Mouse (Mus musculus) limb, embryonic 13.5 days (tissue): ENCODE data around the gene Tgds. TPM values are rescaled to one million over a fixed set of nuclear protein-coding genes. Genes with fewer than 3 reads are reported as not detected.
A peak's percentile ranks its signal among the peaks of the same experiment; 100 is the strongest.
"Not testable (repeated sequence)": the region's sequence is repeated elsewhere in the genome, so short reads cannot be mapped to it uniquely, and the experiment has no call there.

Experiments used
- ATAC-seq: fragments of 200-750 bp; cut with Nextera tagmentation; 2 replicates; pipeline ENCODE4 v1.8.0; 2017; ENCODE audit warnings: low read depth, moderate number of reproducible peaks, moderate TSS enrichment; ENCODE audit not compliant: low FRiP score
- H3K27ac ChIP-seq: fragments of 300-500 bp; sonication (generic); 2 replicates; pipeline ENCODE4 v1.5.1; 2015; ENCODE audit warnings: inconsistent platforms, mild to moderate bottlenecking, moderate library complexity
- H3K27me3 ChIP-seq: fragments of 300-500 bp; sonication (generic); 2 replicates; pipeline ENCODE4 v1.6.1; 2015; ENCODE audit warnings: mild to moderate bottlenecking, inconsistent platforms
- H3K36me3 ChIP-seq: fragments of 300-500 bp; sonication (generic); 2 replicates; pipeline ENCODE4 v1.6.1; 2015; ENCODE audit warnings: inconsistent platforms, mild to moderate bottlenecking, moderate library complexity
- H3K4me1 ChIP-seq: fragments of 300-500 bp; sonication (generic); 2 replicates; pipeline ENCODE4 v1.6.1; 2015; ENCODE audit warnings: inconsistent platforms
- H3K4me2 ChIP-seq: fragments of 300-500 bp; sonication (generic); replicated peaks from 2 replicates; pipeline ENCODE4 v1.6.1; 2015; ENCODE audit warnings: inconsistent platforms, mild to moderate bottlenecking, moderate library complexity
- H3K4me3 ChIP-seq: fragments of 300-500 bp; sonication (generic); 2 replicates; pipeline ENCODE4 v1.5.1; 2015; ENCODE audit warnings: moderate library complexity, mild to moderate bottlenecking, inconsistent platforms
- H3K9ac ChIP-seq: fragments of 300-500 bp; sonication (generic); 2 replicates; pipeline ENCODE4 v1.6.1; 2015; ENCODE audit warnings: mild to moderate bottlenecking, inconsistent platforms
- H3K9me3 ChIP-seq: fragments of 300-500 bp; sonication (generic); 2 replicates; pipeline ENCODE4 v1.6.1; 2016; ENCODE audit warnings: inconsistent platforms
- WGBS: fragments of 180-500 bp; shearing (Covaris S2); methylation state at CpG from one replicate; pipeline ENCODE4 v1.1.7; 2015; 5-methylcytosine and 5-hydroxymethylcytosine counted together
- polyA plus RNA-seq: library from polyadenylated mRNA; unstranded; fragments of >200 nt; fragmentation: Nextera tagmentation; extraction: Ambion mirVana; gene quantifications from 2 replicates; pipeline ENCODE4 v1.2.1, GENCODE M21; 2015

Tgds gene
- polyA plus RNA-seq, 1 experiment from 2014 or later: 38.8 TPM

DNA sequence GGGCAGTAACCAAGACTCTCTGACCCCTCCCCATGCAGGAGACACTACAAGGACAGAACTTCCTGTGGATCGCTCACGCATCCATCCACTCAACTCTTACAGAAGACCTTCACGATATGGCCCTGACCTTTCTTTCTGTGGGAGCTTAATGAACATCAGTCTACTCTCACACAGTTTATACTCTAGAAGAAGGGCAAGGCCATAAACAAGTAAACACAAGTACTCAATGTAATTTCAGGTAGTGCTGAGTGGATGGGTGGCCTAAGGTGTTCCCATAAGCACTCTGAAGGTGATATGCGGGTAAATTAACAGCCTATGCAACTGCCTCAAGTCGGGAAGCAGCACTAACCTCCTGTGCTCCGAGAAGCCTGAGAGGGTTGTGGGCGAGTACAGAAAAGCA is 1.1 kb downstream of the Tgds start:
- peaks cover 21% of the 10 kb centered on the region for H3K4me1 ChIP-seq
- H3K4me3 ChIP-seq: peak overlapping the region; percentile 83
- no peak overlapping the region for H3K27ac ChIP-seq
- 78% methylated on average over 7 of the region's 7 CpGs for WGBS
- 0 out of 2 replicates have a peak, but pooled peaks cover 4% of the 10 kb centered on the region for H3K27me3 ChIP-seq
- H3K4me2 ChIP-seq: peak overlapping the region; percentile 87
- H3K9ac ChIP-seq: peak overlapping the region; percentile 85
- ATAC-seq: no peak
- no peaks in the 10 kb centered on the region for H3K9me3 ChIP-seq
- H3K36me3 ChIP-seq: peaks cover 31% of the 10 kb centered on the region

DNA sequence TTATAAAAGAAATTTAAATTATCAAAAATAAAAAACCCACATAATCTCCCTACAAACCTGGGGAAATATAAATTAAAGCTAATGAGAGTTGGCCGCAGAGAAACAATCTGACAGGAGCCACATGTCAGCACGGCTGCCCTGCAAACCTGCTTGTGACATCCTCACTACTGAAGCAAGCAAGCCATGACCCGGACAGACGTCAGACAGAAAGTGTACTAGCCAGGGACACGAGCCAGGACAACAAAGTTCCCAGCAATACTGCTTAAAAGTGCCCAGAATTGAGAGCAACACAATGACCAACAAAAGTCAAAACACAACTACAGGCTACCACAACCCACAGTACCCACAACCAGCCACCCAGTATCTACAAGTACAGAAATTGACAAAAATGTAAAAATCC is 6.3 kb downstream of the Tgds start:
- peaks cover 76% of the 10 kb centered on the region for H3K36me3 ChIP-seq
- no peaks in the 10 kb centered on the region for H3K9me3 ChIP-seq
- no peaks in the 10 kb centered on the region for H3K27me3 ChIP-seq
- H3K27ac ChIP-seq: no peak overlapping the region
- H3K4me3 ChIP-seq: no peak overlapping the region
- peaks cover 5% of the 10 kb centered on the region for H3K4me1 ChIP-seq
- H3K4me2 ChIP-seq: no peak overlapping the region
- H3K9ac ChIP-seq: no peak overlapping the region
- ATAC-seq: no peak
- WGBS: 92% methylated on average over 5 of the region's 5 CpGs

DNA sequence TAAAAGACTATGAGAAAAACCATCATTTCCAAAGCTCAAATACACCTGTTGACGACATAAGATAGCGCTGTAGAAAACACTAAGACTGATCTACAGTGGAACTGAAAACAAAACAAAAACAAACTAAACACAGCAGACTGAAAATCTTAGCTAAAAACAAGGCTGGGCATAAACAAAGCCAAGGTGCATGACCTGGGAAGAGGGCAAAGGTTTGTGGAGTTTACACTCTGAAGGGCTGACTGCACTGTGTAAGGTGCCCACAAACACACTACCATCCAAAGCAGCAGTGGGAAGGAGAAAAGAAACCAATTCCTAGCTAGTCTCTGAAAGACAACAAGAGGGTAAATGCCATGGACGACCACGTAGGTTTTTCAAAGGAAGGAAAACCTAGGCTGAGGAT is 7.8 kb downstream of the Tgds start:
- no peak for ATAC-seq
- Histone ChIP-seq H3K4me1 (no peaks in the 10 kb centered on the region), H3K9ac (no peak overlapping the region), H3K9me3 (no peaks in the 10 kb centered on the region), H3K27ac (no peak overlapping the region), H3K27me3 (no peaks in the 10 kb centered on the region), H3K4me3 (no peak overlapping the region), H3K4me2 (no peak overlapping the region), H3K36me3 (peaks cover 91% of the 10 kb centered on the region)
- WGBS: 90% methylated on average over 4 of the region's 4 CpGs

DNA sequence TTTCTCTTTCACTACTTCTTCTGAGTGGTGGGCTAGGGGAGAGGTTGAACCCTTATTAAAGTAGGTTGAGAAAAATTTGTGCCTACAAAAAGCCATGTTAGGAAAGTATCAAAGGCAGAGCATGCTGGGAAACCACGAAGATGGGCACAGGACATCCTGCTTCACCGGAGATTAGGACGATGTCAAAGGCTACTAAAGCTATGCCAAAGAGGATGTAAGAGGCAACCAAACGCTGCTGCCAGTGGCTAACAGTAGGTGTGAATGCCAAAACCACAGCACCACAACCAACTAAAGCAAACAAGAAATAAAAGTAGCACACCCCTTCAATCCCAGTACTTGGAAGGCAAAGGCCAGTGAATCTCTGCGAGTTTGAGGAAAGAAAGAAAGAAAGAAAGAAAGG is 8.4 kb downstream of the Tgds start:
- H3K4me1 ChIP-seq: no peaks in the 10 kb centered on the region
- no peaks in the 10 kb centered on the region for H3K27me3 ChIP-seq
- no peak overlapping the region for H3K4me2 ChIP-seq
- H3K27ac ChIP-seq: no peak overlapping the region
- no peak overlapping the region for H3K9ac ChIP-seq
- no peak for ATAC-seq
- H3K4me3 ChIP-seq: no peak overlapping the region
- H3K9me3 ChIP-seq: no peaks in the 10 kb centered on the region
- 89% methylated on average over 5 of the region's 5 CpGs for whole genome bisulfite sequencing
- peaks cover 92% of the 10 kb centered on the region for H3K36me3 ChIP-seq

DNA sequence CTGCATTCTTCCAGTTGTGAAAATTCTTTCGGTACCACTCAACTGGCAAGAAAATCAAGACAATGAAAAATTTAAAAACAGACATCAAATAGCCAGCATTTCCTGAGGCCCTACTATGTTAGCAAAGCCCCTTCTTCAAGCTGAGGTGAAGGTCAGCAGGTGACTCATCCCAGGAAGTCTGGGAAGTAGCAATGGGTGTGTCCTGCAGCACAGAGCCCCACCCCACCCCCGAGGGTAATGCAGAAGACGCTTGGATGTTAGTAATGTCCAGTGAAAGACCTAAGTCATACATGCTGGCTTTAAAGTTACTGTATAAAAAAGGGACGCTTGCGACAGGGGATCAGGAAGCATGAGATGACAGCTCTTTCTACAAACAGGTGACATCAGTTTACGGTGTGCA is 19.4 kb downstream of the Tgds start:
- WGBS: 94% methylated on average over 6 of the region's 6 CpGs
- Histone ChIP-seq H3K4me1 (no peaks in the 10 kb centered on the region), H3K9ac (no peak overlapping the region), H3K9me3 (peaks cover 3% of the 10 kb centered on the region; the same call in 1 of the 2 replicates), H3K4me3 (no peak overlapping the region), H3K4me2 (no peak overlapping the region), H3K36me3 (peaks cover 71% of the 10 kb centered on the region), H3K27ac (no peak overlapping the region), H3K27me3 (no peaks in the 10 kb centered on the region)
- ATAC-seq: no peak

DNA sequence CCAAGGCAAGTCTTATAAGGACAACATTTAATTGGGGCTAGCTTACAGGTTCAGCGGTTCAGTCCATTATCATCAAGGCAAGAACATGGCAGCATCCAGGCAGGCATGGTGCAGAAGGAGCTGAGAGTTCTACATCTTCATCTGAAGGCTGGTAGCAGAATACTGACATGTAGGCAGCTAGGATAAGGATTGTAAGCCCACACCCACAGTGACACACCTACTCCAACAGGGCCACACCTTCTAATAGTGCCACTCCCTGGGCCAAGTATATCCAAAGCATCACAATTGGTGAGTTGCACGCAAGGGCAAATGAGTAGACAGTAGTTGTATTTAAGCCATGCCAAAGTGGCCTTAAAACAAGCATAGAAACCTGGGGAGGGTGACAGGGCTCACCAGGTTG is 25.1 kb downstream of the Tgds start:
- H3K36me3 ChIP-seq: peaks cover 19% of the 10 kb centered on the region
- not testable (repeated sequence) for H3K9me3 ChIP-seq, H3K27me3 ChIP-seq, H3K4me3 ChIP-seq, H3K4me2 ChIP-seq, H3K4me1 ChIP-seq, ATAC-seq, H3K27ac ChIP-seq, H3K9ac ChIP-seq
- WGBS: 96% methylated on average over 2 of the region's 2 CpGs

DNA sequence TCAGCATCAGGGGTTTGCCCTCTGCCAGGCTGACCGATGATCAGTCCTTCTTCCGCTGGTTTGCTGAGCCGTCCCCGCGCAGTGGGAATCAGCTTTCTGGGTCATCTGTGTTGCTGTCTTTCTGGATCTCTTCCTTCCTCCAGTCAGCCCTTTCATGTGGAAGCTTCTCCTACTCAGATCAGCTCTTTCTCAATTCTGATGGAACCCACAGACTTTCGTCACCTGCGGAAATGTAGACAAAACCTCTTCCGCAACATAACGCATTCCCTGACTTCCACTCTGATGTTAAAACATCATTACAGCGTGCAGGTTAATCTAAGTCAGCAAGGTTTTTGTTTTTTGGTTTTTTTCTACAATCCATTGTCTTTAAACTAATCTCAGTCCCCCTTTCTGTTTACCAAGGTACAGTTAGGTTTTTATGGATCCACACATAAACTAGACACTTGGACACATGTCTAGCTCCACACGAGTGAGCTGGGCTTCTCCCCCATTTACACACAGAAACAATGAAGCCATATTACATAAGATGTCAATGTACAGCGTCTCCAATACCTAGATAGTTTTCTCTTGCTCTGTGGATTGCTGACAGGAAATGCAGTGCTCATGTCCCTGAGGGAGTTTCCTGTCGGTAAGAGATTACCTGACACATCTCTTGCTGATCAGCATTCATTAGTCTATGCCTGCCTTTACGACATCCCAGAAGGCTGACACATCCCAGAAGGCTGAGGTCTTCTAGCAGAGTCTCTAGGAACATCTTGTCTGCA is 31.1 kb downstream of the Tgds start:
- H3K36me3 ChIP-seq: no peaks in the 10 kb centered on the region
- no peaks in the 10 kb centered on the region for H3K4me1 ChIP-seq
- no peak overlapping the region for H3K27ac ChIP-seq
- H3K9ac ChIP-seq: no peak overlapping the region
- H3K4me2 ChIP-seq: no peak overlapping the region
- no peaks in the 10 kb centered on the region for H3K27me3 ChIP-seq
- H3K4me3 ChIP-seq: no peak overlapping the region
- H3K9me3 ChIP-seq: peaks cover 5% of the 10 kb centered on the region; the same call in 1 of the 2 replicates
- ATAC-seq: no peak
- 78% methylated on average over 14 of the region's 14 CpGs for WGBS

DNA sequence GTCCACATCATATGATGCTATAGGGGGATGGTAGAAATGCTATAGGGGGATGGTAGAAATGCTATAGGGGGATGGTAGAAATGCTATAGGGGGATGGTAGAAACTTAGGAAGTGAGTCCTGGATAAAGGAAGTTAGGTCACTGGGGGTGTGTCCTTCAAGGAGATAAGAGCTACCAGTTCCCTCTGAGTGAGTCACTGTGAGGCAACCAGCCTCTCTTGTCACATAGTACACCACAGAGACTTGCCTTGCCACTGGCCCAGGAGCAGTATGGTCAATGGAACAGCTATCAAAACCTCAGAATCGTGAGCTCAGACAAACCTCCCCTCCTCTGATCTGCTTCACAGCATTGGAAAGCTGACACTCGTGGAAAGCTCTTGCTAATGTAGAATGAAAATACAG is 34.3 kb downstream of the Tgds start:
- H3K9ac ChIP-seq: no peak overlapping the region
- H3K4me3 ChIP-seq: no peak overlapping the region
- H3K27ac ChIP-seq: no peak overlapping the region
- no peaks in the 10 kb centered on the region for H3K4me1 ChIP-seq
- WGBS: 69% methylated on average over 2 of the region's 2 CpGs
- ATAC-seq: no peak
- no peaks in the 10 kb centered on the region for H3K9me3 ChIP-seq
- H3K36me3 ChIP-seq: no peaks in the 10 kb centered on the region
- no peak overlapping the region for H3K4me2 ChIP-seq
- H3K27me3 ChIP-seq: no peaks in the 10 kb centered on the region

DNA sequence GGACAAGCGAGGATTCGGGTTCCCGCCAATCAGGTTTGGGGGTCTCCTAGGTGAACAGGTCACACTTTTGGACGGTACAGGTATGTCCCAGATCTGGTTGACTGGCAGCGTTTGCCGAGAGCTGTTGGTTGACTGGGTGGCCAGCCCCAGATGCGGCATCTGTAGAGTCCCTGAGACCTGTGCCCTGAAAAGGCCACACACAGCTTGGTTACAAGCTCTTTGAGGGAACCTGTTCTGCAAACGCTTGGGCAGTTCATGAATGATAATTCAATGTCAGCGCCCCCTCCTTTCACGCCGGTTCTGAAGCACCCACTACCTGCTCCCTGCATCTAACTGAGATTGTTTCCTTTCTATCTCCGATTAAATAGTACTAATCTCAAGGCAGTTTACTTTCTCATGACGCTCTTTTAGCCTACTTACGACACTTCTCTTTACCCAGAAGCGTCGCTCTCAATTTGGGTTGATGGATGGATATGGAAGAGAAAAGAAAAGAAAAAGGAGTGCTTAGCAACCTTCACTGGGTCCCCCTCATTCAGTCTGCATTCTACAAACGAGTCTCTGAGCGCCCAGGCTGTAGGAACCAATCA is 42.7 kb downstream of the Tgds start:
- Histone ChIP-seq H3K4me2 (peak overlapping the region; percentile 74), H3K4me1 (0 out of 2 replicates have a peak, but pooled peaks cover 3% of the 10 kb centered on the region), H3K9ac (peak overlapping the region; percentile 70), H3K4me3 (peak overlapping the region; percentile 65), H3K27me3 (peaks cover 9% of the 10 kb centered on the region; the same call in 1 of the 2 replicates), H3K27ac (peak overlapping the region; percentile 33), H3K36me3 (no peaks in the 10 kb centered on the region), H3K9me3 (no peaks in the 10 kb centered on the region)
- WGBS: 1% methylated on average over 18 of the region's 18 CpGs
- peak; percentile 46 for ATAC-seq

DNA sequence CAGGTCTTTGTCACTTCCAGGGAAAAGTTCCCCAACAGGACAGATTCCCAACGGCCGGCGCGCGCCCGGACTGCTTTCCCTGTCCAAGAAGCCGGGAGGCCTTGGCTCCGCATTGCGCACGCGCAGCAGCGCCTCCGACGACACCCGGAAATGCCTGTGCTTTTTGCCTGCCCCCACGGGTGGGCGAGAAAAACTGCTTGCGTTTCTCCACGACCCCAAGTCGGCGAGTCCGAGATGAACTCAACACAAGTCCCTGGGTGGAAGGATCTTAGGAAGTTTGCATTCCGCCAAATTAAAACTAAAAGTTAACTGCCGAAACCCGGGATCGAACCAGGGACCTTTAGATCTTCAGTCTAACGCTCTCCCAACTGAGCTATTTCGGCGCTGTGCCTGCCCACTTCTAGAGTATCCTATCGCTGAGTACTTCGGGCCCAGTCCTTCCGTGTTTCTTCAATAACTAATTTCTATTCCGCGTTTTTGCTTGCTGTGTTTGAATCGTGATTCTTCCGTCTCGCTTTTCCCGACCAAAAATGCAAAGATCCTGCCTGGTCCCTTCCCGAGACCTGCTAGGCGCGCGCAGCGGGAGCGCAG is 43.2 kb downstream of the Tgds start:
- Histone ChIP-seq H3K27me3 (peaks cover 9% of the 10 kb centered on the region; the same call in 1 of the 2 replicates), H3K4me2 (peak overlapping the region; percentile 74), H3K36me3 (no peaks in the 10 kb centered on the region), H3K4me1 (0 out of 2 replicates have a peak, but pooled peaks cover 3% of the 10 kb centered on the region), H3K27ac (peak overlapping the region; percentile 33), H3K4me3 (peak overlapping the region; percentile 65), H3K9me3 (no peaks in the 10 kb centered on the region), H3K9ac (peak overlapping the region; percentile 70)
- ATAC-seq: peak; percentile 83
- under 1% methylated on average over 44 of the region's 44 CpGs for WGBS

DNA sequence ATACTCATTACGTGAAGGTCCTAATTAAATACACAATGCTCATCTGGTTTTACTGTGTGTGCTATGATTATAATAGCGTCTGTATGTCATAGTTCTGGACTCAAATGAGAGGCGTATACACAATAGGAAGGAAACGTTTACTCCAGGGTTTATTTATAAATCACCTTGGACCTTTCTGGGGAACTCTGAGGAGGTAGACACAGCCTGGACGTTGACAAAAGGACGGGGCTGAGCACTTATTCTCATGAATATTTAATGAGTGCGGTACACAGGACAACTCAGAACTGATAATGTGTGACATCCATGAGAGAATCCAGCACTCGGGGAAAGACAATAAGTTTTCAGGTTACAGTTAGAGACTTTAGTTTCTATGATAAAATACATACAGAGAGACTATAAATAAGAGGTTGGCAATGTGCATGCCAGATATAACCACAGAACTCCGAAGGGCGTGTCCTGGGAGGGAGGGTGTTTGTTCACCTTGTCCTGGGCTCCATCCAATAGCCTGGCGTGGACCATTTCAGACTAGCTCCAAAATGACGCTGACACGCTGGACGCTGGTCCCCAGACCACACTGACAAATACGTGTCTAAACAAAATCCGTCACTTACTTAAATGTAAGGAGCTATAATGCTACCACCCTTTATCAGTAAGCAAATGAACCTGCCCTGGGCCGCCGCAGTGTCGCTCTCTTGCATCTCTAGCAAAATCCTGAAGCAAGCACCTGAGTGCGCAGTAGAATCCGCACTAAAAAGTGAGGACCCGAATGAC is 43.9 kb downstream of the Tgds start:
- ATAC-seq: peak; percentile 43
- Histone ChIP-seq H3K4me3 (peak overlapping the region; percentile 65), H3K27me3 (peaks cover 9% of the 10 kb centered on the region; the same call in 1 of the 2 replicates), H3K36me3 (no peaks in the 10 kb centered on the region), H3K4me2 (peak overlapping the region; percentile 74), H3K27ac (no peak overlapping the region), H3K4me1 (0 out of 2 replicates have a peak, but pooled peaks cover 3% of the 10 kb centered on the region), H3K9ac (peak overlapping the region; percentile 70), H3K9me3 (no peaks in the 10 kb centered on the region)
- 13% methylated on average over 22 of the region's 22 CpGs for WGBS
